Mouse (Mus musculus): ENCODE measurements around the gene 2210408I21Rik. TPM values are rescaled to one million over a fixed set of nuclear protein-coding genes. Genes with fewer than 3 reads are reported as not detected.

The 2210408I21Rik gene
- total and polyA plus RNA-seq, 2 experiments from 2014 or later = 0.53 to 5.7 TPM

GRCm38 (mm10) chr13:77514046-77514445, 378.7 kb downstream of the 2210408I21Rik start:
- Histone ChIP-seq H3K9ac (replicated peaks; ENCODE audit: low read depth, low read length) (no peak overlapping the region), H3K27me3 (ENCODE audit: control insufficient read depth, insufficient read depth, low read length) (no peaks in the 10 kb centered on the region), H3K4me2 (ENCODE audit: low read depth, low read length) (no peak overlapping the region), H3K27ac (ENCODE audit: low read depth) (no peak overlapping the region), H3K4me3 (ENCODE audit: low read depth, low read length) (no peak overlapping the region), H3K9me3 (replicated peaks; ENCODE audit: control insufficient read depth, low read length) (no peaks in the 10 kb centered on the region), H3K36me3 (replicated peaks; ENCODE audit: control insufficient read depth, insufficient read depth, low read length) (no peaks in the 10 kb centered on the region), H3K4me1 (ENCODE audit: control insufficient read depth, insufficient read depth) (no peaks in the 10 kb centered on the region)
- DNase-seq (ENCODE audit: low spot score) = no peak
- ATAC-seq (ENCODE audit: insufficient read depth, low read depth) = no peak
- WGBS = 55% methylated on average over 1 of the region's 1 CpGs
- TF ChIP-seq CTCF (IDR thresholded peaks at IDR 0.05; ENCODE audit: low read depth) = no peak
- TF ChIP-seq EP300 (IDR thresholded peaks at IDR 0.05; ENCODE audit: low read depth) = no peak

GRCm38 (mm10) chr13:77528960-77529699, 393.8 kb downstream of the 2210408I21Rik start:
- Histone ChIP-seq H3K4me1 (ENCODE audit: control insufficient read depth, insufficient read depth) (no peaks in the 10 kb centered on the region), H3K4me2 (ENCODE audit: low read depth, low read length) (no peak overlapping the region), H3K27ac (ENCODE audit: low read depth) (no peak overlapping the region), H3K9me3 (replicated peaks; ENCODE audit: control insufficient read depth, low read length) (no peaks in the 10 kb centered on the region), H3K27me3 (ENCODE audit: control insufficient read depth, insufficient read depth, low read length) (no peaks in the 10 kb centered on the region), H3K36me3 (replicated peaks; ENCODE audit: control insufficient read depth, insufficient read depth, low read length) (no peaks in the 10 kb centered on the region), H3K4me3 (ENCODE audit: low read depth, low read length) (no peak overlapping the region), H3K9ac (replicated peaks; ENCODE audit: low read depth, low read length) (no peak overlapping the region)
- DNase-seq (ENCODE audit: low spot score) (no peak), ATAC-seq (ENCODE audit: insufficient read depth, low read depth) (no peak)
- WGBS = 63% methylated on average over 8 of the region's 8 CpGs
- TF ChIP-seq EP300 (IDR thresholded peaks at IDR 0.05; ENCODE audit: low read depth) (no peak), CTCF (IDR thresholded peaks at IDR 0.05; ENCODE audit: low read depth) (no peak)

- ATAC-seq (ENCODE audit: insufficient read depth, low read depth) (no peak), DNase-seq (ENCODE audit: low spot score) (no peak)
- no peaks in the 10 kb centered on the region for H3K4me1 ChIP-seq (ENCODE audit: control insufficient read depth, insufficient read depth)
- H3K27ac ChIP-seq (ENCODE audit: low read depth) = no peak overlapping the region
- H3K4me2 ChIP-seq (ENCODE audit: low read depth, low read length) = no peak overlapping the region
- TF ChIP-seq CTCF (IDR thresholded peaks at IDR 0.05; ENCODE audit: low read depth) (no peak), EP300 (IDR thresholded peaks at IDR 0.05; ENCODE audit: low read depth) (no peak)
- no peak overlapping the region for H3K9ac ChIP-seq (replicated peaks; ENCODE audit: low read depth, low read length)
- H3K36me3 ChIP-seq (replicated peaks; ENCODE audit: control insufficient read depth, insufficient read depth, low read length) = no peaks in the 10 kb centered on the region
- no peaks in the 10 kb centered on the region for H3K27me3 ChIP-seq (ENCODE audit: control insufficient read depth, insufficient read depth, low read length)
- H3K9me3 ChIP-seq (replicated peaks; ENCODE audit: control insufficient read depth, low read length) = no peaks in the 10 kb centered on the region
- H3K4me3 ChIP-seq (ENCODE audit: low read depth, low read length) = no peak overlapping the region
These were observed 394.4 kb downstream of the 2210408I21Rik start for GRCm38 (mm10) chr13:77529760-77530159.

- Histone ChIP-seq H3K4me3 (ENCODE audit: low read depth, low read length) (no peak overlapping the region), H3K36me3 (replicated peaks; ENCODE audit: control insufficient read depth, insufficient read depth, low read length) (no peaks in the 10 kb centered on the region), H3K9ac (replicated peaks; ENCODE audit: low read depth, low read length) (no peak overlapping the region), H3K4me2 (ENCODE audit: low read depth, low read length) (no peak overlapping the region), H3K9me3 (replicated peaks; ENCODE audit: control insufficient read depth, low read length) (no peaks in the 10 kb centered on the region), H3K4me1 (ENCODE audit: control insufficient read depth, insufficient read depth) (no peaks in the 10 kb centered on the region), H3K27ac (ENCODE audit: low read depth) (no peak overlapping the region), H3K27me3 (ENCODE audit: control insufficient read depth, insufficient read depth, low read length) (no peaks in the 10 kb centered on the region)
- 84% methylated on average over 4 of the region's 4 CpGs for WGBS
- TF ChIP-seq CTCF (IDR thresholded peaks at IDR 0.05; ENCODE audit: low read depth) = no peak
- TF ChIP-seq EP300 (IDR thresholded peaks at IDR 0.05; ENCODE audit: low read depth) = no peak
- no peak for DNase-seq (ENCODE audit: low spot score)
- no peak for ATAC-seq (ENCODE audit: insufficient read depth, low read depth)
These were observed 402.1 kb downstream of the 2210408I21Rik start for GRCm38 (mm10) chr13:77537466-77537865.

GRCm38 (mm10) chr13:77547486-77548385, 412.4 kb downstream of the 2210408I21Rik start:
- WGBS = 56% methylated on average over 16 of the region's 16 CpGs
- no peak for ATAC-seq (ENCODE audit: insufficient read depth, low read depth)
- no peaks in the 10 kb centered on the region for H3K4me1 ChIP-seq (ENCODE audit: control insufficient read depth, insufficient read depth)
- H3K4me2 ChIP-seq (ENCODE audit: low read depth, low read length) = no peak overlapping the region
- no peak overlapping the region for H3K27ac ChIP-seq (ENCODE audit: low read depth)
- DNase-seq (ENCODE audit: low spot score) = no peak
- H3K36me3 ChIP-seq (replicated peaks; ENCODE audit: control insufficient read depth, insufficient read depth, low read length) = no peaks in the 10 kb centered on the region
- no peak overlapping the region for H3K9ac ChIP-seq (replicated peaks; ENCODE audit: low read depth, low read length)
- no peaks in the 10 kb centered on the region for H3K9me3 ChIP-seq (replicated peaks; ENCODE audit: control insufficient read depth, low read length)
- H3K4me3 ChIP-seq (ENCODE audit: low read depth, low read length) = no peak overlapping the region
- TF ChIP-seq EP300 (IDR thresholded peaks at IDR 0.05; ENCODE audit: low read depth) (no peak), CTCF (IDR thresholded peaks at IDR 0.05; ENCODE audit: low read depth) (no peak)
- no peaks in the 10 kb centered on the region for H3K27me3 ChIP-seq (ENCODE audit: control insufficient read depth, insufficient read depth, low read length)
